Mouse (Mus musculus): ENCODE data around the gene Rasal1. TPM values are rescaled to one million over a fixed set of nuclear protein-coding genes. Genes with fewer than 3 reads are reported as not detected.

Gene Rasal1
- polyA plus RNA-seq, 1 experiment from 2014 or later: 0.58 TPM

GRCm38 (mm10) chr5:120700996-120701790 lies 52.6 kb downstream of the Rasal1 start:
- Histone ChIP-seq H3K27ac (no peak overlapping the region), H3K9me3 (replicated peaks) (no peaks in the 10 kb centered on the region), H3K27me3 (peaks cover 43% of the 10 kb centered on the region), H3K4me1 (peaks cover 7% of the 10 kb centered on the region), H3K9ac (no peak overlapping the region), H3K36me3 (no peaks in the 10 kb centered on the region), H3K4me2 (no peak overlapping the region), H3K4me3 (replicated peaks) (no peak overlapping the region)
- no peak for ATAC-seq (replicated peaks; ENCODE audit: low FRiP score)
- WGBS: 58% methylated on average over 11 of the region's 11 CpGs

DNA sequence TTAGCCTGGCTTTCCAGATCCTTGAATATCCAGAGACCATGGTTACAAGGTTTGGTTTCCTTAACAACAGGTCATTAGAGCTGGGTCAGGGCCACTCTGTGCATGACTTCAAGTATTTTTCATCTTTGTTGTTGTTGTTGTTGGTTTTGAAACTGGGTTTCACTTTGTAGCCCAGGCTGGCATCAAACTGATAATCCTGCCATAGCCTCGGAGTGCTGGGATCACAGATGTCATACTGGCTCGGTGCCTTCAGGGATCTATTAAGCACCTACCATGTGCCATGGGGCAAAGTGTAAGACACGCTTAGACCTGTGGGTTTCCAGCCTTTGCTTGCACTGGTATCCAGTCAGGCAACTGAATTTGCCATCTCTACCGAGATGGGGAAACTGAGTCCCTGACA lies 53.8 kb downstream of the Rasal1 start:
- Histone ChIP-seq H3K4me2 (no peak overlapping the region), H3K36me3 (no peaks in the 10 kb centered on the region), H3K27ac (no peak overlapping the region), H3K9ac (no peak overlapping the region), H3K9me3 (replicated peaks) (no peaks in the 10 kb centered on the region), H3K4me3 (replicated peaks) (no peak overlapping the region), H3K27me3 (peaks cover 36% of the 10 kb centered on the region), H3K4me1 (peaks cover 16% of the 10 kb centered on the region)
- ATAC-seq (replicated peaks; ENCODE audit: low FRiP score): no peak
- 94% methylated on average over 4 of the region's 4 CpGs for WGBS

- no peaks in the 10 kb centered on the region for H3K9me3 ChIP-seq (replicated peaks)
- H3K36me3 ChIP-seq: no peaks in the 10 kb centered on the region
- H3K9ac ChIP-seq: no peak overlapping the region
- no peak for ATAC-seq (replicated peaks; ENCODE audit: low FRiP score)
- peaks cover 16% of the 10 kb centered on the region for H3K4me1 ChIP-seq
- no peak overlapping the region for H3K4me2 ChIP-seq
- H3K4me3 ChIP-seq (replicated peaks): no peak overlapping the region
- peaks cover 31% of the 10 kb centered on the region; the same call in 1 of the 2 replicates for H3K27me3 ChIP-seq
- H3K27ac ChIP-seq: no peak overlapping the region
- 81% methylated on average over 2 of the region's 2 CpGs for WGBS
Measured at GRCm38 (mm10) chr5:120702969-120703368, 54.4 kb downstream of the Rasal1 start.

DNA sequence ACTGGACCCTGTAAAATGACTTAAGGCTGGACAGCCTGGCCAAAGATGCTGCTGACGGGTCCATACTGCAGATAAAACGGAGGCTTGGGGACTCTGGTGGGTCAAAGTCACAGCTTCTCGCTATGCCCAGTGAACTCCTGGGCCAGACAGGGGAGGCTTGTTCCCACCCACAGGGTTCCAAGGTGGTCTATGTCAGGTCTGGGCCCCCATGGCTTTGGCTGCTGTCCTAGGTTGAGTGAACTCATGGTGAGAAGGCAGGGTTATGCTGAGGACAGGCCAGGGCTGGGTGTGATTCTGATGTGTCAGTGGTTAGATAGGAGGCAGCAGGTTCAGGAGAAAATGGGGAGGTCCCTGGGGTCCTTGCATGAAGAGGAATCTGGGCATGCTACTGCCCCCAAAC lies 55.0 kb downstream of the Rasal1 start:
- H3K4me1 ChIP-seq: peaks cover 17% of the 10 kb centered on the region
- ATAC-seq (replicated peaks; ENCODE audit: low FRiP score): no peak
- H3K4me3 ChIP-seq (replicated peaks): no peak overlapping the region
- no peaks in the 10 kb centered on the region for H3K36me3 ChIP-seq
- H3K27ac ChIP-seq: no peak overlapping the region
- H3K4me2 ChIP-seq: no peak overlapping the region
- WGBS: 83% methylated on average over 3 of the region's 3 CpGs
- no peaks in the 10 kb centered on the region for H3K9me3 ChIP-seq (replicated peaks)
- no peak overlapping the region for H3K9ac ChIP-seq
- H3K27me3 ChIP-seq: peaks cover 30% of the 10 kb centered on the region; the same call in 1 of the 2 replicates

DNA sequence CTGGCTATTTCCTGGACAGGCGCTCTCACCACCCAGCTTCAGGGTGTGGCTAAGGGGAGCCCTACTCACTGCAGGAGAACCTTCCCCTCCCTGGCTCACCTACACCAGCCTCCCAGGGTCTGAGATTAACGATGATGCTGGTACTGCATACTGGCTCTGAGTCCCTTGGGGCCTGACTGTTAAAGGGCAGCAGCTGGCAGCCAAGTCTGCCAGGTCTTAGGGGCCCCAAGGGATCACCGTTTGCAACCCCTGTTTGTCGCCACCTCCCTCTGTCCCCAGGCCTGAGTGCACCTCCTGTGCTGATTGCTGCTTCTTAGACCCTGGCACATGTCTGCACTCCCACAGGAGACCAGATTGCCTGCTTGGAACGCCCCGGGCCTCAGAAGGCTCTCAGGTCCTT lies 55.8 kb downstream of the Rasal1 start:
- H3K9me3 ChIP-seq (replicated peaks): no peaks in the 10 kb centered on the region
- H3K4me3 ChIP-seq (replicated peaks): no peak overlapping the region
- H3K27me3 ChIP-seq: peaks cover 36% of the 10 kb centered on the region; the same call in 1 of the 2 replicates
- H3K36me3 ChIP-seq: no peaks in the 10 kb centered on the region
- no peak overlapping the region for H3K27ac ChIP-seq
- no peak for ATAC-seq (replicated peaks; ENCODE audit: low FRiP score)
- 61% methylated on average over 6 of the region's 6 CpGs for WGBS
- no peak overlapping the region for H3K9ac ChIP-seq
- H3K4me2 ChIP-seq: no peak overlapping the region
- H3K4me1 ChIP-seq: peaks cover 19% of the 10 kb centered on the region

DNA sequence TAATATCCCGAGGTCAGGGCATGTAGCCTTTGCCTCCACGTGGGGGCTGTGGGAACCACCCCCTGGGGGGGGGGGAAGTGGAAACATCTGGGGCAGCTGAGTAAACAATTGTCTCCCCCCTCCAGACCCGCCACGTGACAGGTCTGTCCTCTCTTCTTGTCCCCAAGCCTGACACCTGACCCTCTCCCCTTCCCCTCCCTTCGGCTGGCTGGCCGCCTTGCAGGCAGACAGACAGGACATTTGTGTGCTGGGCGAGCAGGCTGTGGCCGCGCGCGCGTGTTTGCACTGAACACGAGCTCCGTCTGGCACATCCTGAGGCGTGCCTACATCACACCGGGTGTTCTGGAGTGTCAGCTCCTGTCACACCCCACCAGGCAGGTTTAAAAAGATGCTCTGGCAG lies 57.9 kb downstream of the Rasal1 start:
- WGBS: 2% methylated on average over 16 of the region's 16 CpGs
- Histone ChIP-seq H3K9me3 (replicated peaks) (no peaks in the 10 kb centered on the region), H3K4me3 (replicated peaks) (peak overlapping the region; percentile 24), H3K27me3 (peaks cover 43% of the 10 kb centered on the region), H3K36me3 (no peaks in the 10 kb centered on the region), H3K27ac (peak overlapping the region; percentile 27; the same call in 1 of the 2 replicates), H3K9ac (no peak overlapping the region), H3K4me2 (peak overlapping the region; percentile 56), H3K4me1 (peaks cover 35% of the 10 kb centered on the region)
- ATAC-seq (replicated peaks; ENCODE audit: low FRiP score): peak; percentile 26; the same call in 1 of the 2 replicates

DNA sequence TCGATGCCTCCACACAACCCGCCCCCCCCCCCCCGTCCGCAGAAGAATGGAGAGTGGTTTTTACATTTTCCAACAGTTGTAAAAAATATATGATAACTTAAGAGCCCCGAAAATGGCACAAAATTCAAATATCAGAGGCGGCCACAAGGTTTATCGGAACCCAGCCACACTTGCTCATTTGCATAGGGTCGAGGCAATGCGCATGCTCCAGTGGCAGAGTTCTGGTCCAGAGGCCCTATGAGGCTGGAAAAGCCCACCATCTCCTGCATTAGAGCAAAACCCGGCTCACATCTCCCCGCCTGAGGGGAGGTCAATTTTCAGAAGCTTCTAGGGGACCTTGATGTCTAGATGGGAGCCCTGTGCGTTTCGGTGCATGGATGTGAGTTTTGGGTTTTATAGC lies 58.4 kb downstream of the Rasal1 start:
- Histone ChIP-seq H3K4me3 (replicated peaks) (peak overlapping the region; percentile 24), H3K9me3 (replicated peaks) (no peaks in the 10 kb centered on the region), H3K9ac (no peak overlapping the region), H3K36me3 (no peaks in the 10 kb centered on the region), H3K27me3 (peaks cover 47% of the 10 kb centered on the region), H3K4me1 (peaks cover 39% of the 10 kb centered on the region), H3K4me2 (peak overlapping the region; percentile 56), H3K27ac (0 out of 2 replicates have a peak overlapping the region, but pooled peaks have one; percentile 27)
- 34% methylated on average over 11 of the region's 13 CpGs for WGBS
- ATAC-seq (replicated peaks; ENCODE audit: low FRiP score): no peak

- peaks cover 40% of the 10 kb centered on the region for H3K4me1 ChIP-seq
- WGBS: 4% methylated on average over 40 of the region's 40 CpGs
- peak overlapping the region; percentile 92 for H3K4me2 ChIP-seq
- H3K27ac ChIP-seq: no peak overlapping the region
- H3K36me3 ChIP-seq: no peaks in the 10 kb centered on the region
- H3K9ac ChIP-seq: peak overlapping the region; percentile 44
- peak; percentile 24 for ATAC-seq (replicated peaks; ENCODE audit: low FRiP score)
- H3K27me3 ChIP-seq: peaks cover 71% of the 10 kb centered on the region
- H3K4me3 ChIP-seq (replicated peaks): peak overlapping the region; percentile 55
- no peaks in the 10 kb centered on the region for H3K9me3 ChIP-seq (replicated peaks)
Measured at GRCm38 (mm10) chr5:120710161-120710825, 61.7 kb downstream of the Rasal1 start.

- Histone ChIP-seq H3K9ac (peak overlapping the region; percentile 44), H3K36me3 (no peaks in the 10 kb centered on the region), H3K27ac (no peak overlapping the region), H3K4me3 (replicated peaks) (peak overlapping the region; percentile 55), H3K4me1 (peaks cover 40% of the 10 kb centered on the region), H3K4me2 (peak overlapping the region; percentile 92), H3K9me3 (replicated peaks) (no peaks in the 10 kb centered on the region), H3K27me3 (peaks cover 75% of the 10 kb centered on the region)
- WGBS: under 1% methylated on average over 22 of the region's 34 CpGs
- no peak for ATAC-seq (replicated peaks; ENCODE audit: low FRiP score)
Measured at GRCm38 (mm10) chr5:120710826-120711248, 62.2 kb downstream of the Rasal1 start.

GRCm38 (mm10) chr5:120711416-120711815 lies 62.8 kb downstream of the Rasal1 start:
- WGBS: under 1% methylated on average over 35 of the region's 43 CpGs
- peak overlapping the region; percentile 55 for H3K4me3 ChIP-seq (replicated peaks)
- peaks cover 35% of the 10 kb centered on the region for H3K4me1 ChIP-seq
- peak overlapping the region; percentile 44 for H3K9ac ChIP-seq
- H3K9me3 ChIP-seq (replicated peaks): no peaks in the 10 kb centered on the region
- H3K27me3 ChIP-seq: peaks cover 72% of the 10 kb centered on the region
- no peak overlapping the region for H3K27ac ChIP-seq
- H3K4me2 ChIP-seq: peak overlapping the region; percentile 92
- H3K36me3 ChIP-seq: no peaks in the 10 kb centered on the region
- ATAC-seq (replicated peaks; ENCODE audit: low FRiP score): no peak

- peaks cover 71% of the 10 kb centered on the region for H3K27me3 ChIP-seq
- 24% methylated on average over 3 of the region's 3 CpGs for WGBS
- no peak within 1 kb of the TSS for H3K27ac ChIP-seq
- peak within 1 kb of the TSS; percentile 92 for H3K4me2 ChIP-seq
- peaks cover 31% of the 10 kb centered on the region for H3K4me1 ChIP-seq
- no peaks in the 10 kb centered on the region for H3K36me3 ChIP-seq
- no peaks in the 10 kb centered on the region for H3K9me3 ChIP-seq (replicated peaks)
- peak within 1 kb of the TSS; percentile 44 for H3K9ac ChIP-seq
- ATAC-seq (replicated peaks; ENCODE audit: low FRiP score): no peak
- H3K4me3 ChIP-seq (replicated peaks): peak within 1 kb of the TSS; percentile 55
Measured at GRCm38 (mm10) chr5:120711827-120712226, 63.2 kb downstream of the Rasal1 start, which contains the start of gene Dtx1. Gene Dtx1, minus strand, starts transcription at chr5:120711927.

GRCm38 (mm10) chr5:120712721-120713120 lies 64.1 kb downstream of the Rasal1 start:
- no peak for ATAC-seq (replicated peaks; ENCODE audit: low FRiP score)
- 68% methylated on average over 8 of the region's 8 CpGs for WGBS
- Histone ChIP-seq H3K27me3 (peaks cover 71% of the 10 kb centered on the region), H3K36me3 (no peaks in the 10 kb centered on the region), H3K9ac (no peak overlapping the region), H3K4me1 (peaks cover 28% of the 10 kb centered on the region), H3K9me3 (replicated peaks) (no peaks in the 10 kb centered on the region), H3K27ac (no peak overlapping the region), H3K4me3 (replicated peaks) (no peak overlapping the region), H3K4me2 (no peak overlapping the region)

Data from kidney, embryonic 15.5 days (tissue).